25 mouse cellular contexts compared by ENCODE assay signal in the genomic region with DNA sequence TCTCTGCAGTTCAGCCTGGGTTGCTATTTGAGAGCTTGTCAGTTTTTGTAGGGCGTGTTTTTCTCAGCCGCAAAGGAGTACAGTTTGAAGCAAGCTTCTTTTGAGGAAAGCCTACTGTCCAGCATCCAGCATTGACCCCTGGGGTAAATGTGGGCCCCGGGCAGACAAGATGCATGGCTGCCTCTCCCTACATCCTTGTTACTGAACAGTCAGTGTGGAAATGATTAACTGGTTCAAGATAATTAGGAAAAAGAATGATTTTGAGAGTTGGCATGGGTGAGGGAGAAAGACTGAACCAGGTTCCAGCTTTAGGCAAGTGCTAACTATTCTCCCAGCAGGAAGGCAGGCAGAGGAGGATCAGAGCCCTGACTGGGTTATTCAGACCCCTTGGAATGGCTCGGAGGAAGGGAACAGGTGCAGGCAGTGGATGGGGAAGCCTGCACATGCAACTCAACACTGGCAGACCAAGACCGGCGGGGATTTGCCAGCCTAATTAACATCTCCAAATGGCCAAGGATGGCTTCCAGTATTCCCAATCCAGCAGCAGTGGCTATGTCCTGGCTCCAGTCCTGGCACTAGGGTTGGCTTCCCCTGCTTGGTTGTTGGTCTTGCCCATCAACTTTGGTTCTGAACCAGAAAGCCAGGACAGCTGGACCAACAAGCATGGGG. TPM values are rescaled to one million over a fixed set of nuclear protein-coding genes. Genes with fewer than 3 reads are reported as not detected.
DNase-seq lines count a peak whose midpoint lies in the region; ATAC-seq and TF ChIP-seq lines count a peak whose summit lies in the region.
"Had no signal": no experiment of that assay in that cellular context is flagged by ENCODE, and none has a peak within 500 bp of the region (broad histone marks: within the 10 kb centered on the region; RNA-seq: fewer than 3 reads in every experiment).

No protein-coding gene starts in this region.

- H3K9me3 ChIP-seq in midbrain, embryonic 14.5 days (ENCODE audit: control insufficient read depth, low read length), result no peaks in the 10 kb centered on the region
- H3K9me3 ChIP-seq in midbrain, embryonic 13.5 days, result no peaks in the 10 kb centered on the region
- no peaks in the 10 kb centered on the region for H3K9me3 ChIP-seq in hindbrain, embryonic 16.5 days (ENCODE audit: control insufficient read depth, low read length)
- H3K9me3 ChIP-seq: neural tube, embryonic 12.5 days had no signal

- H3K27ac ChIP-seq in kidney, adult 2 months (ENCODE audit: insufficient read depth, low read depth, low read length), result no peak overlapping the region
- H3K27ac ChIP-seq in midbrain, embryonic 14.5 days (replicated peaks; ENCODE audit: low read depth, low read length), result 0 out of 2 replicates have a peak overlapping the region, but pooled peaks have one; percentile 37
- no peak overlapping the region for H3K27ac ChIP-seq in midbrain, embryonic 13.5 days
- no peak overlapping the region for H3K27ac ChIP-seq in hindbrain, embryonic 16.5 days (ENCODE audit: low read depth, low read length)
- H3K27ac ChIP-seq: kidney, postnatal 0 days; layer of hippocampus, adult 2 months; neural tube, embryonic 12.5 days had no signal

- no peak for TF ChIP-seq CTCF in kidney, adult 2 months (conservative IDR thresholded peaks at IDR 0.05; ENCODE audit: insufficient read depth, insufficient read length, low read depth, low read length)

- no peaks in the 10 kb centered on the region for H3K27me3 ChIP-seq in kidney, adult 2 months (replicated peaks; ENCODE audit: control insufficient read depth, insufficient read depth, low read length)
- no peaks in the 10 kb centered on the region for H3K27me3 ChIP-seq in midbrain, embryonic 14.5 days (ENCODE audit: control insufficient read depth, insufficient read depth, low read length)
- H3K27me3 ChIP-seq in midbrain, embryonic 13.5 days, result no peaks in the 10 kb centered on the region
- no peaks in the 10 kb centered on the region for H3K27me3 ChIP-seq in hindbrain, embryonic 16.5 days (replicated peaks; ENCODE audit: control insufficient read depth, insufficient read depth, low read length)

- TF ChIP-seq POLR2A in kidney, adult 2 months (IDR thresholded peaks at IDR 0.05; ENCODE audit: low read depth, low read length), result no peak

- peak; percentile 69 to 75 for DNase-seq in cerebellum, postnatal 14 days
- no peak for DNase-seq in cerebellum, adult 11 months
- peak; percentile 5 for DNase-seq in kidney, adult 2 months
- no peak for DNase-seq in kidney, postnatal 4 days
- DNase-seq in midbrain, embryonic 14.5 days, result no peak
- DNase-seq: adrenal gland, postnatal 25 days; B cell, adult 2 months; heart, postnatal 10 days; liver; lung, postnatal 10 days; right cerebral cortex, adult 18-20 months; thymus, postnatal 25 days had no signal

- no peak overlapping the region for H3K4me2 ChIP-seq in midbrain, embryonic 14.5 days (ENCODE audit: low read length)
- H3K4me2 ChIP-seq in midbrain, embryonic 13.5 days (replicated peaks), result no peak overlapping the region
- H3K4me2 ChIP-seq in hindbrain, embryonic 16.5 days (ENCODE audit: low read length), result no peak overlapping the region
- H3K4me2 ChIP-seq: heart, embryonic 11.5 days; neural tube, embryonic 12.5 days had no signal

- H3K4me1 ChIP-seq in kidney, adult 2 months (ENCODE audit: control insufficient read depth, insufficient read depth, low read length), result no peaks in the 10 kb centered on the region
- H3K4me1 ChIP-seq in midbrain, embryonic 14.5 days (ENCODE audit: control insufficient read depth, insufficient read depth, low read length), result peaks cover 18% of the 10 kb centered on the region; the same call in 1 of the 2 replicates
- H3K4me1 ChIP-seq in midbrain, embryonic 13.5 days (replicated peaks), result peaks cover 21% of the 10 kb centered on the region; the same call in 1 of the 2 replicates
- H3K4me1 ChIP-seq in hindbrain, embryonic 16.5 days (ENCODE audit: control insufficient read depth, insufficient read depth, low read depth, low read length), result 0 out of 2 replicates have a peak, but pooled peaks cover 2% of the 10 kb centered on the region

- no peak overlapping the region for H3K4me3 ChIP-seq in kidney, adult 2 months (ENCODE audit: insufficient read depth, low read depth, low read length)
- H3K4me3 ChIP-seq in midbrain, embryonic 14.5 days (replicated peaks; ENCODE audit: low read depth, low read length), result no peak overlapping the region
- H3K4me3 ChIP-seq in midbrain, embryonic 13.5 days (replicated peaks), result no peak overlapping the region
- H3K4me3 ChIP-seq in hindbrain, embryonic 16.5 days (ENCODE audit: low read length), result no peak overlapping the region
- H3K4me3 ChIP-seq: layer of hippocampus, adult 2 months; neural tube, embryonic 12.5 days had no signal

- WGBS in kidney, adult 2 months, result 56% methylated on average over 6 of the region's 6 CpGs
- WGBS in midbrain, embryonic 14.5 days, result 64% methylated on average over 6 of the region's 6 CpGs
- WGBS in midbrain, embryonic 13.5 days, result 59% methylated on average over 6 of the region's 6 CpGs
- 56% methylated on average over 6 of the region's 6 CpGs for WGBS in hindbrain, embryonic 16.5 days

- ATAC-seq in midbrain, embryonic 14.5 days (ENCODE audit: low FRiP score, low TSS enrichment), result no peak
- ATAC-seq in midbrain, embryonic 13.5 days, result no peak
- ATAC-seq in hindbrain, embryonic 16.5 days, result peak; percentile 82
- no peak for ATAC-seq in erythroid progenitor cell, adult 5-6 weeks (replicated peaks; ENCODE audit: low FRiP score, poor library complexity, severe bottlenecking)

- no peak overlapping the region for H3K9ac ChIP-seq in midbrain, embryonic 14.5 days (replicated peaks; ENCODE audit: low read length)
- no peak overlapping the region for H3K9ac ChIP-seq in midbrain, embryonic 13.5 days (replicated peaks)
- H3K9ac ChIP-seq in hindbrain, embryonic 16.5 days (ENCODE audit: low read depth, low read length), result no peak overlapping the region
- H3K9ac ChIP-seq: neural tube, embryonic 12.5 days had no signal

- H3K36me3 ChIP-seq in kidney, adult 2 months (ENCODE audit: control insufficient read depth, insufficient read depth, low read length), result no peaks in the 10 kb centered on the region
- H3K36me3 ChIP-seq in midbrain, embryonic 14.5 days (ENCODE audit: control insufficient read depth, insufficient read depth, low read length), result no peaks in the 10 kb centered on the region
- 0 out of 2 replicates have a peak, but pooled peaks cover 3% of the 10 kb centered on the region for H3K36me3 ChIP-seq in midbrain, embryonic 13.5 days
- H3K36me3 ChIP-seq in hindbrain, embryonic 16.5 days (ENCODE audit: control insufficient read depth, insufficient read depth, low read length), result no peaks in the 10 kb centered on the region
- H3K36me3 ChIP-seq: neural tube, embryonic 12.5 days had no signal

RNA-seq across cellular contexts. Expression of gene Insm1, which starts 28.6 kb away (rescaled TPM):
- polyA plus RNA-seq in kidney, adult 2 months (2012; rRNA removed), result 0.17 TPM in 1 of 2 replicates, not detected in the other
- polyA plus RNA-seq in midbrain, embryonic 14.5 days (2014; fragmentation: Nextera tagmentation; extraction: Ambion mirVana), result 5.8 and 7.6 TPM in 2 replicates
- 7.1 and 8.9 TPM in 2 replicates for polyA plus RNA-seq in midbrain, embryonic 13.5 days (2015; fragmentation: Nextera tagmentation; extraction: Ambion mirVana)
- 1.9 and 2.3 TPM in 2 replicates for polyA plus RNA-seq in hindbrain, embryonic 16.5 days (2015; fragmentation: Nextera tagmentation; extraction: Ambion mirVana)
- 1.3 TPM in 1 of 2 replicates, not detected in the other for total RNA-seq in erythroid progenitor cell, adult 5-6 weeks (2015; ENCODE audit: low replicate concordance)
- total RNA-seq in erythroid progenitor cell, adult 5-6 weeks (2017; ENCODE audit: low replicate concordance), result not detected in 2 replicates
- total RNA-seq: gastrocnemius, adult 8-10 months; granulocyte monocyte progenitor cell, adult 5-6 weeks; heart, postnatal 10 days; megakaryocyte, adult 5-6 weeks; monocyte, adult 5-6 weeks had no signal
- polyA plus RNA-seq: heart, embryonic 11.5 days; kidney, postnatal 0 days; liver, embryonic 16.5 days; testis, adult 2 months had no signal

Comparison
In these comparisons a context has a peak if more than half of its experiments do, and no peak if none do; other contexts are left out.
1. DNase-seq: peak in cerebellum, postnatal 14 days (2 of 2) and kidney, adult 2 months (single experiment); none in cerebellum, adult 11 months (single experiment), kidney, postnatal 4 days (0 of 2) and midbrain, embryonic 14.5 days (single experiment).